Mouse (Mus musculus) liver (tissue): ENCODE measurements around the gene Tmem8.
"Not testable (repeated sequence)": the region's sequence is repeated elsewhere in the genome, so short reads cannot be mapped to it uniquely, and the experiment has no call there.

Experiments
- DNase-seq: peaks from one replicate; pipeline ENCODE4 v3.0.0-alpha.2; 2020; ENCODE audit warnings: mixed read lengths

The Tmem8 gene

GRCm38 (mm10) chr17:26113181-26113948, at the start of gene Tmem8:
Tmem8 (plus strand) TSS chr17:26113299.
- DNase-seq, result peak; percentile 77

GRCm38 (mm10) chr17:26064916-26065315, 48.2 kb upstream of the Tmem8 start:
- no peak for DNase-seq

GRCm38 (mm10) chr17:26066488-26067020, 46.5 kb upstream of the Tmem8 start:
- DNase-seq, result no peak

GRCm38 (mm10) chr17:26068024-26068830, 44.9 kb upstream of the Tmem8 start:
- no peak for DNase-seq

- DNase-seq, result peak; percentile 81
Observed at GRCm38 (mm10) chr17:26068831-26069739, 44.0 kb upstream of the Tmem8 start, which contains the start of gene Rab11fip3. Rab11fip3 (minus strand) TSS chr17:26069555.

- no peak for DNase-seq
Observed at GRCm38 (mm10) chr17:26070136-26070535, 43.0 kb upstream of the Tmem8 start.

GRCm38 (mm10) chr17:26075246-26075645, 37.9 kb upstream of the Tmem8 start:
- no peak for DNase-seq

GRCm38 (mm10) chr17:26078851-26079250, 34.2 kb upstream of the Tmem8 start:
- DNase-seq, result no peak

GRCm38 (mm10) chr17:26080867-26081266, 32.2 kb upstream of the Tmem8 start:
- no peak for DNase-seq

GRCm38 (mm10) chr17:26087059-26087564, 26.0 kb upstream of the Tmem8 start:
- no peak for DNase-seq

GRCm38 (mm10) chr17:26089905-26090632, 23.0 kb upstream of the Tmem8 start, which contains the start of gene Decr2:
Decr2 (minus strand) TSS chr17:26090337.
- peak; percentile 87 for DNase-seq

- no peak for DNase-seq
Observed at GRCm38 (mm10) chr17:26094531-26095110, 18.5 kb upstream of the Tmem8 start.

- peak; percentile 87 for DNase-seq
Observed at GRCm38 (mm10) chr17:26095121-26095740, 17.9 kb upstream of the Tmem8 start, which contains the start of gene Nme4. Nme4 (minus strand) TSS chr17:26095602.

GRCm38 (mm10) chr17:26098461-26098860, 14.6 kb upstream of the Tmem8 start:
- no peak for DNase-seq

- not testable (repeated sequence) for DNase-seq
Observed at GRCm38 (mm10) chr17:26099316-26099715, 13.8 kb upstream of the Tmem8 start.

- no peak for DNase-seq
Observed at GRCm38 (mm10) chr17:26100166-26100565, 12.9 kb upstream of the Tmem8 start.

- peak; percentile 69 for DNase-seq
Observed at GRCm38 (mm10) chr17:26101478-26101877, 11.6 kb upstream of the Tmem8 start.

- no peak for DNase-seq
Observed at GRCm38 (mm10) chr17:26105619-26106018, 7.5 kb upstream of the Tmem8 start.

- no peak for DNase-seq
Observed at GRCm38 (mm10) chr17:26110156-26110555, 2.9 kb upstream of the Tmem8 start.

- DNase-seq, result no peak
Observed at GRCm38 (mm10) chr17:26111024-26111423, 2.1 kb upstream of the Tmem8 start.
